ENCODE assay signal across 10 mouse cellular contexts in genomic region chr2:92016981-92017380, GRCm38 (mm10). TPM values are rescaled to one million over a fixed set of nuclear protein-coding genes. Genes with fewer than 3 reads are reported as not detected.
A peak's percentile ranks its signal among the peaks of the same experiment; 100 is the strongest.
DNase-seq lines count a peak whose midpoint lies in the region; ATAC-seq and TF ChIP-seq lines count a peak whose summit lies in the region.
"Had no signal": no experiment of that assay in that cellular context is flagged by ENCODE, and none has a peak within 500 bp of the region (broad histone marks: within the 10 kb centered on the region; RNA-seq: fewer than 3 reads in every experiment).

No protein-coding gene starts in this region.

- no peak overlapping the region for H3K27ac ChIP-seq in forebrain, postnatal 0 days (ENCODE audit: low read depth, low read length)
- H3K27ac ChIP-seq in forebrain, embryonic 10.5 days: no peak overlapping the region
- peak overlapping the region; percentile 68 for H3K27ac ChIP-seq in heart, embryonic 13.5 days (replicated peaks)
- H3K27ac ChIP-seq: embryonic facial prominence, embryonic 12.5 days had no signal

- DNase-seq in forebrain, postnatal 0 days: peak; percentile 16
- DNase-seq in forebrain, embryonic 10.5 days (ENCODE audit: extremely low spot score, low spot score): no peak
- DNase-seq in right cerebral cortex, postnatal 10 days (ENCODE audit: low spot score in 2 of 2): peak; percentile 70 to 73
- DNase-seq in right cerebral cortex, postnatal 36 days (ENCODE audit: low spot score in 2 of 2): no peak
- peak; percentile 79 to 82 for DNase-seq in kidney, postnatal 36 days
- no peak for DNase-seq in thymus, postnatal 36 days
- DNase-seq in frontal cortex, postnatal 25 days (ENCODE audit: low spot score in 2 of 2): no peak

- no peak for TF ChIP-seq CTCF in forebrain, postnatal 0 days (IDR thresholded peaks at IDR 0.05; ENCODE audit: low read depth)

- H3K27me3 ChIP-seq in forebrain, postnatal 0 days (ENCODE audit: insufficient read depth, low read length): no peaks in the 10 kb centered on the region; the same call in 1 of the 2 replicates
- peaks cover 40% of the 10 kb centered on the region for H3K27me3 ChIP-seq in forebrain, embryonic 10.5 days (ENCODE audit: poor library complexity, severe bottlenecking)
- H3K27me3 ChIP-seq in heart, embryonic 13.5 days (replicated peaks): 0 out of 2 replicates have a peak, but pooled peaks cover 4% of the 10 kb centered on the region

- H3K9ac ChIP-seq in forebrain, postnatal 0 days: no peak overlapping the region
- H3K9ac ChIP-seq in heart, embryonic 13.5 days: no peak overlapping the region
- H3K9ac ChIP-seq: embryonic facial prominence, embryonic 12.5 days had no signal

- H3K4me3 ChIP-seq in forebrain, postnatal 0 days (ENCODE audit: low read depth, low read length): no peak overlapping the region
- H3K4me3 ChIP-seq in forebrain, embryonic 10.5 days: no peak overlapping the region
- H3K4me3 ChIP-seq in heart, embryonic 13.5 days: no peak overlapping the region
- H3K4me3 ChIP-seq: embryonic facial prominence, embryonic 12.5 days; megakaryocyte, embryonic 14.5 days had no signal

- no peaks in the 10 kb centered on the region for H3K9me3 ChIP-seq in forebrain, postnatal 0 days (ENCODE audit: low read length)
- H3K9me3 ChIP-seq in forebrain, embryonic 10.5 days: no peaks in the 10 kb centered on the region
- H3K9me3 ChIP-seq in heart, embryonic 13.5 days: no peaks in the 10 kb centered on the region
- H3K9me3 ChIP-seq: embryonic facial prominence, embryonic 12.5 days; megakaryocyte, embryonic 14.5 days had no signal

- no peaks in the 10 kb centered on the region for H3K36me3 ChIP-seq in forebrain, postnatal 0 days (ENCODE audit: insufficient read depth)
- H3K36me3 ChIP-seq in forebrain, embryonic 10.5 days (replicated peaks): no peaks in the 10 kb centered on the region
- H3K36me3 ChIP-seq in heart, embryonic 13.5 days: no peaks in the 10 kb centered on the region
- H3K36me3 ChIP-seq: embryonic facial prominence, embryonic 12.5 days had no signal

- 32% methylated on average over 3 of the region's 3 CpGs for WGBS in forebrain, postnatal 0 days
- WGBS in forebrain, embryonic 10.5 days: 62% methylated on average over 3 of the region's 3 CpGs
- 27% methylated on average over 3 of the region's 3 CpGs for WGBS in heart, embryonic 13.5 days

- H3K4me1 ChIP-seq in forebrain, postnatal 0 days (ENCODE audit: insufficient read depth): no peaks in the 10 kb centered on the region
- H3K4me1 ChIP-seq in forebrain, embryonic 10.5 days: peaks cover 36% of the 10 kb centered on the region
- peaks cover 73% of the 10 kb centered on the region for H3K4me1 ChIP-seq in heart, embryonic 13.5 days

- H3K4me2 ChIP-seq in forebrain, postnatal 0 days (ENCODE audit: low read depth): no peak overlapping the region
- H3K4me2 ChIP-seq in heart, embryonic 13.5 days: 0 out of 2 replicates have a peak overlapping the region, but pooled peaks have one; percentile 1
- H3K4me2 ChIP-seq: embryonic facial prominence, embryonic 12.5 days had no signal

- peak; percentile 32; the same call in 1 of the 2 replicates for ATAC-seq in forebrain, postnatal 0 days
- ATAC-seq in heart, embryonic 13.5 days (ENCODE audit: extremely low read depth, insufficient number of reproducible peaks, low FRiP score, low TSS enrichment): no peak

RNA-seq across cellular contexts. Expression of gene Creb3l1, which starts 7.3 kb away (rescaled TPM):
- 1.4 and 2.0 TPM in 2 replicates for total RNA-seq in forebrain, postnatal 0 days (2014; rRNA removed)
- polyA plus RNA-seq in forebrain, postnatal 0 days (2015; fragmentation: Nextera tagmentation; extraction: Ambion mirVana): 2.9 TPM in 2 replicates
- 0.73 and 0.86 TPM in 2 replicates for polyA plus RNA-seq in forebrain, embryonic 10.5 days (2016; fragmentation: Nextera tagmentation; extraction: Ambion mirVana)
- polyA plus RNA-seq in heart, embryonic 13.5 days (2015; fragmentation: Nextera tagmentation; extraction: Ambion mirVana): 6.9 and 9.0 TPM in 2 replicates

RNA-seq across cellular contexts. Expression of gene Dgkz, which starts 41.3 kb away (rescaled TPM):
- 112 and 116 TPM in 2 replicates for total RNA-seq in forebrain, postnatal 0 days (2014; rRNA removed)
- 29.1 and 31.4 TPM in 2 replicates for polyA plus RNA-seq in forebrain, postnatal 0 days (2015; fragmentation: Nextera tagmentation; extraction: Ambion mirVana)
- polyA plus RNA-seq in forebrain, embryonic 10.5 days (2016; fragmentation: Nextera tagmentation; extraction: Ambion mirVana): 35.1 and 39.1 TPM in 2 replicates
- polyA plus RNA-seq in heart, embryonic 13.5 days (2015; fragmentation: Nextera tagmentation; extraction: Ambion mirVana): 37.9 and 43.4 TPM in 2 replicates

Comparison
In these comparisons a context has a peak if more than half of its experiments do, and no peak if none do; other contexts are left out.
1. DNase-seq: peak in forebrain, postnatal 0 days (single experiment), right cerebral cortex, postnatal 10 days (2 of 2) and kidney, postnatal 36 days (2 of 2); none in forebrain, embryonic 10.5 days (single experiment), right cerebral cortex, postnatal 36 days (0 of 2), thymus, postnatal 36 days (0 of 2) and frontal cortex, postnatal 25 days (0 of 2).